Mouse (Mus musculus) heart, adult 9 months (tissue): ENCODE data around the gene Mark3.
"Not testable (repeated sequence)": the region's sequence is repeated elsewhere in the genome, so short reads cannot be mapped to it uniquely, and the experiment has no call there.

Experiments
- DNase-seq, 2 experiments: peaks; one replicate each; pipeline ENCODE4 v3.0.0; 2022; ENCODE audit warnings: low spot score in 2 of 2

Mark3 gene

DNA sequence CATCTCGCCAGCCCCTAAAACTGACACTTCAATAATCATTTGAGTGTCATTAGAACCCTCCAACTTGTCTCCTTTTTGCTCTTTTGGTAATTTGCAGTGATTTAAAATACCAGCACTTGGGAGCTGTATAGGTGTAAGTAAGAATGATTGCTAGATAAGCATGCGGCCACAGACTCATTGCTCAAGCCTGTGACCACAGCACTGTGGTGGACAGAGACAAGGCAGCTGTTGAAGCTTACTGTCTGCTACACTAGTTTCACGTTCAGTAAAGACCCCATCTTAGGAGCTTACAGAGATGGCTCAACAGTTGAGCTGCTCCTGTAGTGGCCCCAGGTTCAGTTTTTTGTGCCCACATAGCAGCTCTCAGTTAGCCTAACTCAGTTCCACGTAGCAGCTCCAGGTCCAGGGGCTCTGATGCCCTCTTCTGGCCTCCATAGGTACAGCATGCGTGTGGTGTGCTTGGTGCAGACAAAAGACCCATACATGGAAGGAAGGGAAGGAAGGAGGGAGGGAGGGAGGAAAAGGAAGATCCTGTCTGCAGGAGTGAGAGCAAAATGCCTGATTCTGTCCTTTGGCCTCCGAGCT is 73.8 kb downstream of the Mark3 start:
- peak in 1 of 2 experiments; percentile 42 for DNase-seq

DNA sequence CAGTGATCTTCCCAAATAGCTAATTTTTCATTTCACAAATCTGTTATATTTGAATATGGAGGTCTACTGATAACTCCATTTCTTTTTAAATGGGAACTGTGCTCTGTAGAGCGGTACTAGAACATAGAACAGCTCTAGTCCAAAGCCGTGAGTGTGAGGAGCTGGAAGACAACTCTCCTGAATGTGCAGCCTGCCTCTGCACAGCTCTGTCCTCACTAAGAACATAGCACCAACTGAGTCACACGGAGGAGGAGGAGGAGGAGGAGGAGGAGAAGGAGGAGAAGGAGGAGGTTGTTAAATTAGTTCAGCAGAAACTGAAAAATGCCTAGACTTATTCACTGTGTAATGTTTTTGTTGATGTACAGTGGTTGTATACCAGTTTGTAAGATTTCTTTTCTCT is 78.6 kb downstream of the Mark3 start:
- DNase-seq = no peak

DNA sequence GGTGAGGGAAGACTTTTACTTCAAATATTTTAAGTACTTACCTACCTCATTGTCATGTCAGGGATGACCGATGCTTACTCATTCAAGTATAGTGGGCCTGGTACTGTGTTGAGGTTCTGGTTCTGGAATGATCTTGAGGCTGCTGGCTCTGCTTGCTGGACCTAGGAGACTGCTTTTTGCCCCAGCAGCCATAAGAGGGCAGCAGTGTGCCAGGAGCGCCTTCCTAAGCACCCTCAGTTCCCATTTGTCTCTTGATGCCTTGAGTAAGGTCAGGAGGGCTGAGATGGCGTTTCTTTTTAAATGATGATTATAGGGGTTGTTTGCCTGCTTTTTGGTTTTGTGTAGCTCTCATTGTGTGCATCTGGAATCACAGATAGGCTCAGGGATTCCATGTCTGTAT is 79.1 kb downstream of the Mark3 start:
- DNase-seq = peak; percentile 25 to 73

DNA sequence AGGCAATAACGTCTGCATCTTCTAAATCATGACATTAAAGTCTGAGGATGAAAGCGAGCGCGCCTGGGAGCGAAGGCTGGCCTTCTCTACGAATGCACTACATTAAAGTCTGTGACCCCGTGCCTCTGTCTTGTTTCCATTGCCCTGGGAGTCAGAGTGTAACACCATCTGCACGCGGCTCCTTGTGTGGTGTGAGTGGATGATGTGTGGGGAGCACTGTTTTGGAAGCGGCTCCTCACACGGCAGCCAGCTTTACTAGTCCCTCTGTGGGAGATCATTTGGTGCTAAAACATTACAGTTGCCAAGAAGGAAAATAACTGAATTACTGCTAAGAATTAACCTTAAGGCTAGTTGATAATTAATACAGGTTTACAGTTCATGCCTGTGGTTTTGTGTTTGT is 81.4 kb downstream of the Mark3 start:
- no peak for DNase-seq

DNA sequence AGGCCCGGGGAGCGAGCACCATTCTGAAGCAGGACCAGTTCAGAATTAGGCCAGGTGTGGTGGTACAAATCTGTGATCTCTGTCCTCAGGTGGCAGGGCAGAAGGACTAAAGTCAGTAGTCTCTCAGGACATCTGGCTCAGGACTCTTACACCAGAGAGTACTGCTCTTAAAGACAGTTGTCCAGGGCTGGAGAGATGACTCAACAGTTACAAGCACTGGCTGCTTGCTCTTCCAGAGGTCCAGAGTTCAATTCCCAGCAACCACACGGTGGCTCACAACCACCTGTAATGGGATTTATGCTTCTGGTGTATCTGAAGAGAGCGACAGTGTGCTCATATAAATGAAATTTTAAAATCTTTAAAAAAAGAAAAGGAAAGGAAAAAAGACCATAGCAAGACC is 85.0 kb downstream of the Mark3 start:
- DNase-seq = no peak

DNA sequence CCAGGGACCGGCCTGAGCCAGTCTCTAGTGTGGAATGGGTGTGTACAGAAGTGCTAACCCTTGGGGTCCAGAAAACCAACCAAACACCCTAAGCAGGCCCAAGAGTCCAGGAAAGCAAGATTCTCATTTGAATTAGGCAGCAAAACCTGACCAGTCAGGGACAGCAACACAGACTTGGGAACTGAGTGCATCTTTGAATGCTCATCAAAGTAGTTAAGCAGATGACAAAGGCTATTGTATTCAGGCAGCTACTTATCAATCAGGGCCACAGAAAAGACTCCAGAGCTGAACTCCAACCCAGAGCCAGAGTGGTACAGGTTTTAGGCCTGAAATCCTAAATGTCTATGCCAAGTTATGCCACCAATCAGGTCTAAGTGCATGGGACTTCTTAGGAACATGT is 86.3 kb downstream of the Mark3 start:
- DNase-seq = no peak

DNA sequence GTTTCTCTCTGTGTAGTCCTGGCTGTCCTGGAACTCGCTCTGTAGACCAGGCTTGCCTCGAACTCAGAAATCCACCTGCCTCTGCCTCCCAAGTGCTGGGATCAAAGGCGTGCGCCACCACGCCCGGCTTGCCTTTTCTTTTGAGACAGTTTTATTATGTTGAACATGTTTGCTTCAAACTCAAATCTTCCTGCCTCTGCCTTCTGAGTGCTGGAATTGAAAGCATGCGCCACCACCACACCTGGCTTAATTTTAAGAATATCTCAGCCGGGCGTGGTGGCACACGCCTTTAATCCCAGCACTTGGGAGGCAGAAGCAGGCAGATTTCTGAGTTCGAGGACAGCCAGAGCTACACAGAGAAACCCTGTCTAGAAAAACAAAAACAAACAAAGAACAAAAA is 87.2 kb downstream of the Mark3 start:
- not testable (repeated sequence) for DNase-seq

DNA sequence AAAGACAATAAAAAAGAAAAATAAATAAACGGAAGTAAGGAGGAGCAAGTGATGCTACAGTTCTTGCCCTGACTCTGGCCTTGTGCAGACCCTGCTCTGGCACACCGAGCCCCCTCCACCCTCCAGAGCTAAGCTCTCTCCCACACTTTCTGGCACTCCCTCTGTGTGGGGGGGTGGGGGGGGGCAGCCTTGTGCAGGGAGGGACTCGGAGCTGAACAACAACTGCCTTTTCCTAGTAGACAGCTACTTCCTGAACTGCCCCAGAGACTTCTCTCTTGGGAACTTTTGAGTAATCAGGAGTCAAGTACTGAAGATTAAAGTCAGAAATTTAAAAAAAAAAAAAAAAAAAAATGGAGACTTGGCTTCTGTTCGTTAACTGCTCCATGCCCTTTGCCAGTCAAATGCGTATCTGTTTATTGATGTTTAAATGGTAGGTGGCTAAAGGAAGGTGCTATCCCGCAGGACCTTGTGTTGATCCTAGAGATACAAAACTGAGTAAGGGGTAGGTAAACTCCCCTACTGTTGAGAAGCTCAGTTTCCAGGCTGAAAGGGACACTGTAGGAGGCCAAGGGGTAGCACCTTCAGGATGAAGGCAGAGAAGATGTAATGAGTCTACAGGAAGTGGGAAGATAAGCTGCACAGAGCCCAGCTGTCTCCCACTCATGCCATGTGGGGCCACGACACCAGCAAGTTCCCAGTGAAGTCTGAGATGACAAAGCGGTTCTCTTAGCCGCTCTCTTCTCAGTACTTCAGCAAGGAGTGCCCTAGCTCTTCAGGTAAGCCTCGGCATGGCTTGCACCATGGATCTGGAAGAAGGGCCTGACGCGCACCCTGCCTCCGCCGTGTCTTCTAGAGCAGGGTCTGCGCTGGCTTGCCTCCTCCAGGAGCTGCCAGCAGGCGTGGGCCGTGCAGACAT is 89.2 kb downstream of the Mark3 start:
- DNase-seq = no peak

DNA sequence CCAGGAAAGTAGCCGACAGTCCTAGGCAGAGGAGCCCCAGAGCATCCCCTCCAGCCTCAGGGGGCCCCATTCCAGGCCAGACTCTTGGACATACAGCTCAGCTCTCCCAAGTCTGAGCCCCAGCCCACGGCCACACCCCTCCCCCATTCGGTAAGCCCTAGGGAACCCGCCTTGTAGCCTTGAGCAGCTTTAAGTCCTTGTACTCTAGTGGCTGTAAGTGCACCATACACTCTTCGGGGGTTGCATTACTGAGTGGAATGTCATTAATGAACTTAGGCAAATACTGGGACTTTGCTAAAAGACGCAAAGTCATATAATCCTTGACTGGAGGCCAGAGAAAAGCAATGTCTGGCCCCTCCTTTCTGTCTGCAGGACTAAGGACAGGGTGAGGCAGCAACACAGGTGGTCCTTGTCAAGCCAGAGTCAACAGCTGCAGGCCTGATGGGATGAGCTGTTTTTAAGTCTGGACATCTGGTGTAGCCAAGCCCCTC is 89.9 kb downstream of the Mark3 start:
- peak; percentile 76 for DNase-seq

DNA sequence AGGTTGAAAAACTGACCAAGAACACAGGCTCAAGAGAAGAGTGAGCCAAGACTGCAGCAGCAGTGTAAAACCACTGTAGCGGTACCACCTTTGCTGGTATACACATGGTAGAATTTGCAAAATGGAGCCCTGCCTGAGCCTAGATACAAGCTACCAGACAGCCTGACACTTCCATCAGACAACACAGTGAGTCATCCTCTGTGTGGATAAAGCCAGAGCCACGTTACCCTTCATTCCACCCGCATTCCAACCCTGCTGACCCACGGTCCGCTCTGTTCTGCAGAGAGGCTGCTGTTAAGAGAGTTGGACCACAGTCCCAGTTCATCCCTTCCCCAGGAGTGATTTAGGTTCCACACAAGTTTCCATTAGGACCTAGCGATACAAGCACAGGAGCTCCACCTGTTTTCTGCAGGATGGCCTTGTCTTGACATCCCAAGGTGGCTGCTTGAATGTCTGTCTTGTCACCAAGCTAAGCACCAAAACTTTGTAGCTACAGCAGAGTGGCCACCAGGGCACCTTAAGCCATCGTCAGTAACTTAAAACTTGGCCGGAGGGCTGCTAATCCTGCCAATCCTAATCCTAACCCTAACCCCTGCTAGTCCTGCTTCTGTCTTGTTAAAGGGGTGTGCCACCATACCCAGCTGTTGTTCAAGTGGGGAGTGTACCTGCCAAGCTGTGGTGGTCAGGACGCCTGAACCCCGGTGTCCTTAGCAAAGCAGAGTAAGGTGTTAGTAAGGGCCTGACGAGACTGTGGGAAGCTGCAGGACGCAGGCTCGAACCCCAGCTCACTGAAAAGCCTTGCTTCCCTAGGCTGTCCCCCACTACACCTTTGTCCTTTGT is 90.9 kb downstream of the Mark3 start:
- DNase-seq = no peak

DNA sequence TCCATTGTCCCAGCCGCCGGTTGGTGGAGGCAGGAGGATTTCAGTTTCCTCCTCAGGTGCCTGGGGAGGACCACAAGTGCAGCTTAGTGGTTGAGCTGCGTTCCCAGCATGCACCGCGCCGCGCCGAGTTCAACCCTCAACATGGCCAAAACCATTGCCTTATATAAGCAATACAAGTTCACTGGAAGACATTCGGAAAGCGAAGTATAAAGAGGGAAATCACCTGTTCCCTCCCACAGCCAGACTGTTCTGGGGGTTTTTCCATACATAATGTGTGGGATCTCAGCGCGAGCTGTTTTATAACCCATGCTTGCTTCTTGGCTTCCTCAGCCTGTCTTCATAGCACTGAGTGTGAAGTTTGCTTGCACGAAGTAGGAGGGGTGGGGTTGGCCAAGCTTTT is 92.1 kb downstream of the Mark3 start:
- DNase-seq = no peak

DNA sequence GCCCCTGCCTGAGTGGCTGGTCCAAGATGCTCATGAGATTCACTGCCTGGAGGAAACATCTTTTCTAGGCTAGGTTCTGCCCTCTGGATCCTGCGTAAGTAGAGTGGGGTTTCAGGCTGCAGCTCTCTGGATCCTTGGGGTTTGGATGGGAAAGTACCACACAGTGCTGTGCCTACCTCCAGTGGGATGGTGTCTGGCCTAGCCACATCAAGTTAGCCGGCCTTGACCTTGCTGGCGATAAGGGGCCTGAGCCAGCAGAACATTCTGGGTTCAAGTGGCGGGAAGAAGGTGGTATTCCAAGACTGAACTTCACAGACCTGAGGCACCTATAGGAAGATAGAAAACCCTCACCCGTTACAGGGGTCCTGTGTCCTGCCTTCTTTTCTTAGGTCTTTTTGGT is 93.1 kb downstream of the Mark3 start:
- no peak for DNase-seq

DNA sequence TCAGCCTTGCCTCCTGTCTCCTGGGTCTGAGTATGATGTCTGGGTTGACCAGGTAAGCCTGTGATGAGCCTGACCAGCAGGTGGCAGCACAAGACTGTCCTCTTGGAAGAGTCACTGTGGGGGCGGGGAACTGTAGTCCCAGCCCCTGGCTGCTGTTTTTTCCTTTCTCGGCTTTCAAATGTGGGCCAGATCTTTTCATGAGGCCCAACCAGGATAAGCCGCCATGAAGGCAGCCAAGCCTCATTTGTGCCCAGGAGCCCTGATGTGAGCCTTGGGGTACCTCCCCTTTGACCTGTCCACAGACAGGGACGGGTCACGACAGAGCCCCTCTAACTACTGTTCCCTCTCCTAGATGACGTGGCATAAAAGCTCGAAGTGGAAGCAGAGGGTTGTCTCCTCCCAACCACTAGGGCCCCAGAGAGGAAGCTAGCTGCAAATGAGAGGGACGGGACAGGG is 94.2 kb downstream of the Mark3 start:
- peak; percentile 92 to 96 for DNase-seq

DNA sequence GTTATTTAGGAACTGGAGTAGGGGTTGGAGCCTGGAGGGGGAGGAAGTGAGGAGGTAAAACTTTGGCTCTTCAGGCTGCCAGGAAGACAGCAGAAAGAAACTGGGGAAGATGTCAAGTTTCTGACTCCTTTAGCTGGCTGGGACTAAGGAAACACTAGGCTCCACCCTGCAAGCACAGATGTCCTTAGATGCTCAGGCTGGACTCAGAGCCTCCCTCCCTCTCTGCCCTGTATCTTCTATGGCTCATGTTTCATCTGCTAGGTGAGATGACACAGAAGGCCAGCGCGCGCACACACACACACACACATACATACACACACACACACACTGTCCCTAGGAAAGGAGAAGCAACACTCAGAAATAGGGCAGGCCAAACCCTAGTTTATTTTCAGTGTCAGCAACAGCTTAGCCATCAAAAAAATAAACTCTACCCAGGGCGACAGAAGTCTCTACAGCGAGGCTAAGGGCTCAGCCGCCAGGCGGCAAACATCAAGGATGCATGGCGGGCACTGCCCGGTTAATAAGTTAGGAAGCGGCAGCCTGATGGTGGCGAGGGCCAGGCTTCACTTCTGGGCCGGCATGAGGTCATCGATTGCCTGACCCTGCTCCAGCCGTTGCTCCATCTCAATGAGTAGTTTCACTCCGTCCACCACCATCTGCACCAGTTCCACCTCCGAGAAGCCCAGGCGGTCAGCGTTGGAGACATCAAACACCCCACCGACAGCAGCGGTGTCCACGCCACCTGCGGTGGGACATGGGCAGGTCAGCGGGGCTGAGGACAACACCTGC is 94.9 kb downstream of the Mark3 start:
- peak; percentile 77 to 83 for DNase-seq

DNA sequence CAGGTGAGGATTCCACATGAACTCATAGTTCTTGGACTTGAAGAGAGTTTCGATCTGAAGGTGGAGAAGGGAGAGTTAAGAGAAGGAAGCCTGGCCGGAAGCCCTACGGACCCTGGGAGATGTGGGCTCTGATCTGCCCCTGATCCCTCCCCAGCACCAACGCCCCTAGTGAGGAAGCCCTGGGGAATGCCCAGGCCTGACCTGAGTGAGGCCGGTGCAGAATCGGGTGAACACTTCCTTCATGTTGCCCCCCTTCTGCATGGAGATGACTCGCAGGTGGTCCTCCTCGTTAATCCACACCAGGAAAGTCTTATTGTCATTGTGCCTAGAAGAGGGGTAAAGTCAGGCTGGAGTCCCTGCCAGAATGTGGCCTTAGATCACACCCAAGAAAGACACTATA is 95.6 kb downstream of the Mark3 start:
- no peak for DNase-seq

DNA sequence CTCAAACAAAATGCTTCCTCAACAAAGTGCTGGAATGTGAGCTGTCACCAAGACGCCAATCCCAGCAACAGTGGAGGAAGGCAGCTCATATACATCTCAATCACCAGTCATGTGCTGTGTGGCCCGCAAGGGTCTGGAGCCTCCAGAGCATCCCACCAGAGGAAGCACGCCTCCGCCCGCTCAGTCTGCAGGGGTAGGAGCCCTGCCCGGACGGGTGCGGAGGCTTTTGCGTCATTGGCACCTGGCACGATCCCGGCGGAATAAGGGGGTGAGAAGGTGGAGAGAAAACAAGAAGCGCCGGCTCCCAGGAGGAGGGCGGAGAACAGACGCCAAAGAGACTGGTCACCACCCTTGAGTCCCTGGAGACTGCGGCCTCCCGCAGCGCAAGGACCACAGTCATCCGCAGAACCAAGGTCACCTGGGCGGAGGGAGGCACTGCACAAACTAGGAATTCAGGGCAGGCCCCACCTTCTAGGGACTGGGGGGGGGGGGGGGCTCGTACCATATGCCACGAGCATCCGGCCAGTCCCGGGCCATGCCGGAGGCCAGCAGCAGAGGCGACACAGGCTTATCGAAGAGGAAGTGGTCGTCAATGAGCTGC is 96.1 kb downstream of the Mark3 start:
- no peak for DNase-seq

DNA sequence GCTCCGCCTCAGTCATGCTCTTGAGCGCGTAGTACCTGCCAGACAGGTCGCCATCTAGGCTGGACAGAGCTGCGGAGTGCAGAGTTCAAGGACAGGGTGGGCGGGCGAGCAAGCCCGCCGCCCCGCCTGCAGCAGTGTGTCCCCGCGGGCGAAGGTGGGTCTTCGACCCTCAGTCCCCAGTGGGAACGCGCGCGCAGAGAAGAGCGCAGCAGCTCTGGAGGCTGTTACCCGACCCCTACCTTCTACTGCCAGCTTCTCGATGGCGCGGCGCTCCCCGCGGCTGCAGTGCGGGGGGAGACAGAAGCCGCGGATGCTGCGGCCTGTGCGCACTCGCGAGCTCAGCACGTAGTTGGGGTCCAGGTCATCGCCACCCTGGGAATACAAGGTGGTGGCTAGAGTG is 96.7 kb downstream of the Mark3 start:
- no peak for DNase-seq

DNA sequence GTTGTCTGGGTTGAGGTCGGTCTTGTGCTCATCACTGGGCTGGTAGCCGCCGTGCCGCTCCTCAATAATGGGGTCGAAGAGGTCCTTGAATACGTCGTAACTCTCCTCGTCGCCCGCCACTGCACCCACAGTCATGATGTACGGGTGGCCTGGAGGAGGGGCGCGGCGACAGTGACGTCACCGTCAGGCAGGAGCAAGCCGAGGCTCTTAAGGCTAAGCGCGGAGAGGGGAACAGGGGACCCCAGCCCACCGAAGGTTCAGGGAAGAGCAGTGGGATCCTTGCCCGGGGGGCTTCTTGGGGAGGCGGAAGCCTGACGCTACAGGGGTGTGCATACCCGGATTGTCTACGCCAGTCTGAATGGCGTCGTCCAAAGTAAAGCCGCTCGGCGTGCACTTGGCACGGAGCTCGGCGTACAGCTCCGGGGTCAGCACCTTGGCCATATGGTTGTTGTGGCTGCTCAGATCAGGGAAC is 97.1 kb downstream of the Mark3 start:
- no peak for DNase-seq

DNA sequence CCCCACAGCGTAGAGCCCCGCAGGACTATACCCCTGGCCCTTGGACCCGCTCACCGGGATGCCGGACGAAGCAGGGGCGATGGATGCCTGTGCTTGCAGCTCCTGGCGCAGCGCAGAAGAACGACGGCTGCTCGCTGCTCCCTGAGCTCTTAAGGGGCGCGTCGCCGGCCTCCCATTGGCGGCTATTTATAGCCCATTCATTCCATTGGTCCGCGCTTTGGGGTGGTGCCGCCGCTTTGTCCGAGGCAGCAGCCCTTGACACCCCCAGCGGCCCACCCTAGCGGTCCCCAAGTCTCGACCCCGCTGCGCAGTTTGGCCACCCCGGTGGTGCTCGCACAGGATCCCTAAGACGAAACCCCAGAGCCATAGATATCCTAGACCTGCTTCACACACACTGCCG is 97.9 kb downstream of the Mark3 start, which contains the start of gene Ckb:
Gene Ckb, minus strand, starts transcription at position 163 of the 400 bp plus-strand sequence.
- DNase-seq = peak; percentile 82 to 92

DNA sequence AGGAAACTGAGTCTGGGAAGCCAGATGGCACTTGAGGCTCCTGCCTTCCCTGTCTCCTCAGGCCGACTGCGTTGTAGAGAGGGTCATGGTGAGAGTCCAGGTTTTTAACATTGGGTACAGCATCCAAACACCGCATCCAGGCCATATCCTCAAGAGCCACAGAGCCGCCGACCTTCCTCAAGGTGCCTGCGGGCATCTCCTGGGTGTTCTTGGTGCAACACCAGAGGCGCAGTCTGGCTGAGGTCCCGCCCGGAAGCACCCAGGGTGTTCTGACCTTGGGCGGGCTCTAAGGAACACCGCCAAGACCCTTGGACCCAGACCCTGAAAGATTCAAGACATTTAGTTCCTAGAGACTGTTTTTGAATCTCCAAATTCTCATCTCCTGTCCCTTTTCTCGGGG is 98.3 kb downstream of the Mark3 start:
- no peak for DNase-seq
